Mouse (Mus musculus): ENCODE measurements around the gene Papss2.
"Not testable (repeated sequence)": the region's sequence is repeated elsewhere in the genome, so short reads cannot be mapped to it uniquely, and the experiment has no call there.

The Papss2 gene

GRCm38 (mm10) chr19:32641535-32641934 is 45.9 kb downstream of the Papss2 start:
- ATAC-seq (ENCODE audit: low TSS enrichment) = peak; percentile 96

DNA sequence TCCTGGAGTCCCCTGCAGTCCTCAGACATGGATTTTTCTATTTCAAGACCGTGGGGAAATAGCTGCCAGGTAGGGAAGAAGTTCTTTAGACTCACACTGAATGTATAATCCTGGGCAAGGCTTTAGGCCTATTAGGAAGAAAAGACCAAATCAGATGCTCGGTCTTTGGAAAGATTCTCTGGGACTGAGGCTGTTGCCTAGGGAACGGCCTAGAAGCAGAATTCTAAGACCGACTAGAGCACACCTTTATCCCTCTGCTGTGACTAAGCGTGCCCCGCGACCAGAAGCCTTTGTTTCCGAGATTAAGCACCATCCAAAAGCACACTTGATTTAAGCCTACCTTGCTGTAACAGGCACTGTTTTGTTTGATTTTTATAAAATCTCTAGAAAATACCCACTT is 46.4 kb downstream of the Papss2 start:
- ATAC-seq (ENCODE audit: low TSS enrichment) = peak; percentile 71

DNA sequence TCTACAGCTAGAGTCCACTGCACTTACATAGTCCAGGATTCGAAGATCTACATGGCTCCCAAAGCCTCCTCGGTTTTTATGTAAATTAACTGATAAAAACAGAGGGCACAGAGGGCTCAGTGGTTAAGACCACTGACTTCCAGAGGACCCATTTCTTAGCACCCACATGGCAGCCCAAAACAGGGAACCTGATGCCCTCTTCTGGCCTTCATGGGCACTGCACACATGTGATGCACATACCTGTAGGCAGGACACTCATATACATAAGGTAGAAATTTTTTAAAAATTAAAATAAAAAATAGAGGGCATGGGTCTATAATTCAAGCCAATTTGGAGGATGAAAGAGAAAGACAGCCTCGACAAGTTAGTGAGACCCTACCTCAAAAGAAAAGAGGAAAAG is 48.1 kb downstream of the Papss2 start:
- ATAC-seq (ENCODE audit: low TSS enrichment) = no peak

- ATAC-seq (ENCODE audit: low TSS enrichment) = no peak
Measured at GRCm38 (mm10) chr19:32645939-32646338, 50.3 kb downstream of the Papss2 start.

DNA sequence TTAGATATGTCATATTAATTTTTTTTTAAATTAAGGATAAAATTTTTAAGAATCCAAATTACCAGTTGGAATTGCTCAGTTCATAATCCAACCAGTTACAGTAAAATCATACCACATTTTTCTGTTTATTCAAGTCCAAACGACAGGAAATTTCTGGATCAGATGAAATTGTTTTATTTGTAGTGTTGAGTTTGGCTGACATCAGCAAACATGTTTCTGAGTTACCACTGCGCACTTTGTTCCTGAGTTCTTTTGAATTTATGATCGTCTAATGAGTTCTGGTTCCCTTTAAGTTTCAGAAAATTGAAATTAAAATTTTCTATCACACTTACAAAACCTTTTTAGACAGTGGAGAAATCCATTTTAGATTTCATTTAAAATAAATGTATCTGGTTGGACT is 50.8 kb downstream of the Papss2 start:
- ATAC-seq (ENCODE audit: low TSS enrichment) = no peak

DNA sequence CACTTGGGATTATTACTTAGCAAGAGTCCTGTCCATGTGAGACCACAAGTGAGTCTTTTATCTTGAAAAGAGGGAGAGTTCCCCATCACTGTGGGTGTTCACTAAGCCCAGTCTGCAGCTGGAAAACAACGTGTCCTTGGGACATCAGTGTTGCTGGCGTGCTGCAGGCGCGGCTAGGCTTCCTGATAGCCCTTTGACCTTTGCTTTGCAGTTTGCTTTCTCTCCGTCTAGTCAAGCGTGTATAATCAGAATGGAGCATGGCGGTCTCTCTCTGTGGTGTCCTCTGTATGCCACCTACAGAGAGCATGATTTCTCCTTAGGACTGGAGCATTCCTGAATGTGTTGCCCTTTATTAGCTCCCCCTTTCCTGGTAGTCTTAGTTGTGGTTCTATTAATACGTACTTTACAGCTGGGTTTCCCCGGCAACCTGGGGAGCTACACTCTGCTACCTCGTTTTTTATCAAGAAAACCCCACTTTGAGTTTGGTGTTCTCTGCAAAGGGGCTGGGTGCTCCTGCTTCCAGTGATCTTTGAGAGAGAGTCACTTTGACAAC is 52.5 kb downstream of the Papss2 start:
- ATAC-seq (ENCODE audit: low TSS enrichment) = no peak

DNA sequence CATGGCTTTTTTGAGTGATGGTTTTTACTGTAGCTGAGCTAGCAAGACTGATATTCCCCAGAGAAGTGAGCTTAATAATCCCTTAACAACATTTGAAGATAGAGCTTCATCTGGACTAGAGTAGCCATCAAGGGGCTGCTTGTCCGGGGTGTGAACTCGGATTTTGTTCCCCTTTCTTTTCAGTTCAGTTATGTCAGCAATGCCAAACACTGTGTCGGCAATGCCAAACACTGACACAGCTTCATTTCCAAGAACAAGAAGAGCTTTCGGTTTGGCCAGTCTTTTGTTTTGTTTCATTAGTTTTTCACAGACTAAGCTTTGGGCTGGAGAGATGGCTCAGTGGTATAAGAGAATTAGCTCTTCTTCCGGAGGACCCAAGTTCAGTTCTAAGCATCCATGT is 55.5 kb downstream of the Papss2 start:
- ATAC-seq (ENCODE audit: low TSS enrichment) = no peak

GRCm38 (mm10) chr19:32653122-32653521 is 57.5 kb downstream of the Papss2 start:
- ATAC-seq (ENCODE audit: low TSS enrichment) = no peak

DNA sequence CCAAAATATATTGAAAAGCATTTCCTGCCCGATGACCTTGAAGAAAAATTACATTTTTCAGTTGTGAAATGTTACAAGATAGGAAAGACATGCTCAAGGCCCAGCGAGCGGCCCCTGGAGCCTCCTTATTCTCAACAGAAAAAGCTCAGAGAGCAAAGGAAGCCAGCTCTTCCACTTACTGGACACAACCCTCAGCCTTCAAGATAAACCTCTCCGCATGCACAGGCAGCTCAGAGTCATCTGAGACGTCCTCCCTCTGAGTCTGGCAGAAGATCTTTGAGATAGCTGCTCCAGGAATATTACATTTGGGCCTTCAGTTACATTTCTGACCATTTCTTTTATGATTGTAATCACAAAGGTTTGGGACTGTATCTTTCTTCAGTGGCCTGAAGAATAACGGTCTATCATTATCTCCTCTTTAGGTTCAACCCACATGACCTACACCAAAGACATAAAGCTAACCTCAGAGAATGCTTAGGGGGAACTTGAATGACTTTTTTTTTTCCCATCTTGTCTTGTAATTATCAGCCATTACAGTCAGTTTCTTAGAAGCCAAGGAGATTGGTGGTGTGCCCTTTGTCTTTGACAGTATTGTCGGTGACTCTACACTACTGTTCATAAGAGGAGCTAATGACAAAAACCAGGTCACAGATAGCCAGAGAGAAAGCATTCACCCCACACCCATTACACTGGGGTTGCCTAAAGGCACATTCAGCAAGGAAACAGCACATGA is 58.2 kb downstream of the Papss2 start:
- ATAC-seq (ENCODE audit: low TSS enrichment) = no peak

- ATAC-seq (ENCODE audit: low TSS enrichment) = no peak
Measured at GRCm38 (mm10) chr19:32659346-32659745, 63.8 kb downstream of the Papss2 start.

GRCm38 (mm10) chr19:32662936-32663335 is 67.3 kb downstream of the Papss2 start:
- ATAC-seq (ENCODE audit: low TSS enrichment) = no peak

DNA sequence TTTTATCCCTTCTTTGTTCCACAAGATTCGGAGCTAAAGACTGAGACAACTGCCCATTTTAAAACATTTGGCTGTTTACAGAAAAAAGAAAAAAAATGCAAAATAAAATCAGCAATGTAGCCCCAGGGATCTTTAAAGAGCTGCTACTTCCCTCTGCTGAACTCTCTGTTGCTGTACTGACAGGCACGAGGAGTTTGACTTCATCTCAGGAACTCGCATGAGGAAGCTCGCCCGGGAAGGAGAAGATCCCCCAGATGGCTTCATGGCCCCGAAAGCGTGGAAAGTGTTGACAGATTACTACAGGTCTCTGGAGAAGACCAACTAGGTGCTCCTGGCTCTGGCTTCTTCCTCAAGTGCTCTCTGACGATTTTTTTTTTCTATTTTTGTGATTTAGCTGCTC is 69.7 kb downstream of the Papss2 start:
- peak; percentile 56 for ATAC-seq (ENCODE audit: low TSS enrichment)

DNA sequence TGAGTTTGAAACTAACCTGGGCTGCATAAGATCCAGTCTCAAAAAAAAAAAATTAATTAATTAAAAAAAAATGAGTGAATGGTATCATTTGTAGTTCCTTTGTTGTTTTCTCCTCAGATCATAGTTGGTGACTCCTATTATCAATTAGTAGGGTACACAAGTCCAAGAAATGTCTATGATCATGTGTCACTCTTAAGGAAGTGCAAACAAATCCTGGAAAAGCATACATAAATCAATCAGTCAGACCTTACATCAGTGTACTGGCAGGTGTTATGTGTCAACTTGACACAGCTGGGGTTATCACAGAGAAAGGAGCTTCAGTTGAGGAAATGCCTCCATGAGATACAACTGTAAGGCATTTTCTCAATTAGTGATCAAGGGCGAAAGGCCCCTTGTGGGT is 72.2 kb downstream of the Papss2 start:
- not testable (repeated sequence) for ATAC-seq (ENCODE audit: low TSS enrichment)

GRCm38 (mm10) chr19:32675766-32676165 is 80.2 kb downstream of the Papss2 start:
- ATAC-seq (ENCODE audit: low TSS enrichment) = no peak

GRCm38 (mm10) chr19:32680894-32681293 is 85.3 kb downstream of the Papss2 start:
- ATAC-seq (ENCODE audit: low TSS enrichment) = no peak

GRCm38 (mm10) chr19:32683081-32683480 is 87.5 kb downstream of the Papss2 start:
- ATAC-seq (ENCODE audit: low TSS enrichment) = no peak

- peak; percentile 98 for ATAC-seq (ENCODE audit: low TSS enrichment)
Measured at GRCm38 (mm10) chr19:32687721-32688120, 92.1 kb downstream of the Papss2 start.

DNA sequence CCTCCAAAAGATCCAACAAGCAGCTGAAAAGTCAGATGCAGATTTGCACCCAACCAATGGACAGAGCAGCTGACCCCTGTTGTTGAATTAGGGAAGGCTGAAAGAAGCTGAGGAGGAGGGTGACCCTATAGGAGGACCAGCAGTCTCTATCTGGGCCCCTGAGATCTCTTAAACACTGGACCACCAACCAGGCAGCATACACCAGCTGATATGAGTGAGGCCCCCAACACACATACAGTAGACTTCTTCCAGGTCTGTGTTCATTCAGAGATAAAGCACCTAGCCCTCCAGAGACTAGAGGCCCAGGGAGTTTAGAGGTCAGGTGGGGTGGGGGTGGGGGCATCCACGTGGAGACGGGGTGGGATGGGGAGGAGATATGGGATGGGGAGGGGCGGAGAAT is 92.6 kb downstream of the Papss2 start:
- not testable (repeated sequence) for ATAC-seq (ENCODE audit: low TSS enrichment)

DNA sequence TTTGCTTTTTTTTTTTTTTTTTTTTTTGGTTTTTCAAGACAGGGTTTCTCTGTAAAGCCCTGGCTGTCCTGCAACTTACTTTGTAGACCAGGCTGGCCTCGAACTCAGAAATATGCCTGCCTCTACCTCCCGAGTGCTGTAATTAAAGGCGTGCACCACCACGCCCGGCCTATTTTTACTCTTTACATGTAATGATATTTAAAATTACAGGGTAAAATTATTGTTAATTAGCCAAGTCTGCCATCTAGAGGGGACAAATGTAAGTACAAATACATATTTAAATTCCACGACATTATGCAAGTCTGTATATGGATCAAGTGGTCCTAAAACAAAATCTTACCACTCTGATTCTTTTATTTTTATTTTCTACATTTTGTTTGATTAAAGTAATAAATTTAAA is 94.1 kb downstream of the Papss2 start:
- no peak for ATAC-seq (ENCODE audit: low TSS enrichment)

GRCm38 (mm10) chr19:32696674-32697073 is 101.1 kb downstream of the Papss2 start:
- no peak for ATAC-seq (ENCODE audit: low TSS enrichment)

GRCm38 (mm10) chr19:32702191-32702590 is 106.6 kb downstream of the Papss2 start:
- ATAC-seq (ENCODE audit: low TSS enrichment) = no peak

DNA sequence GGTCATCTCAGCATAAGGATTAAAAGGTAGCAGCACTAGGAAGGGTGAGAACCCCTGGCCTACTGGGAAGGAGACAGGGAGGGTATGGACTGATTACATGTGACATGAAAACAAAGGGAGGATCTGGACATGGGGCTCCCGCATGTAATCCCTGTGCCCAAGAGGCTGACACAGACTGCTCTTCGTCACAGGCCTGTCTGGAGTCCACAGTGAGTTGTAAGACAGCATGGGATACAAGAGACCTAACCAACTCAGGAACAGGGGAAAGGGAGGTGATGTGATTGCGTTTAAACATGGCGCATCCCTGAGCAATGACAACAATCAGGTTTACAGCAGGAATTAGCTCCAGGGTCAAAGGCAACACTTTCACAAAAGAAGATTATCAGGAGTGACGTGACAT is 113.4 kb downstream of the Papss2 start:
- no peak for ATAC-seq (ENCODE audit: low TSS enrichment)

- ATAC-seq (ENCODE audit: low TSS enrichment) = no peak
Measured at GRCm38 (mm10) chr19:32710288-32710687, 114.7 kb downstream of the Papss2 start.
